Mouse (Mus musculus) CH12.LX (cell line): ENCODE data around the gene Dbndd2. TPM values are rescaled to one million over a fixed set of nuclear protein-coding genes. Genes with fewer than 3 reads are reported as not detected.

Experiments used
- DNase-seq: peaks from one replicate; pipeline ENCODE4 v3.0.0-alpha.2; 2013; ENCODE audit errors: extremely low read depth
- H3K27ac ChIP-seq: 2 replicates; pipeline ENCODE4 v1.5.1; 2012; ENCODE audit warnings: low read depth, mild to moderate bottlenecking, control low read depth, moderate library complexity; ENCODE audit not compliant: insufficient read depth
- H3K27me3 ChIP-seq: replicated peaks from 2 replicates; pipeline ENCODE3; 2012; ENCODE audit warnings: inconsistent platforms
- H3K36me3 ChIP-seq, 2 experiments: replicated peaks in 1 of 2; 2 replicates each; pipeline versions ENCODE3 to v1.6.1; 2012; ENCODE audit warnings: inconsistent platforms in 1 of 2, low read length in 1 of 2, mild to moderate bottlenecking in 1 of 2, mixed read lengths in 1 of 2, moderate library complexity in 1 of 2; ENCODE audit not compliant: control insufficient read depth in 1 of 2, insufficient read depth in 1 of 2
- H3K4me1 ChIP-seq, 2 experiments: 2 replicates each; pipeline ENCODE4 v1.6.1; 2012; ENCODE audit warnings: inconsistent platforms in 1 of 2, moderate library complexity in 1 of 2; ENCODE audit not compliant: insufficient read depth in 2 of 2, control insufficient read depth in 1 of 2
- H3K4me2 ChIP-seq: 2 replicates; pipeline ENCODE4 v1.6.1; 2012; ENCODE audit warnings: low read depth, mild to moderate bottlenecking, control low read depth; ENCODE audit not compliant: poor library complexity, insufficient read depth, severe bottlenecking
- H3K4me3 ChIP-seq, 3 experiments: fragments of 150-350 bp in 1 of 3; sonication (generic) in 1 of 3; replicated peaks in 1 of 3; 2 replicates each; pipeline versions ENCODE3 to v1.5.1; 2011 to 2012; ENCODE audit warnings: low read depth in 2 of 3, low read length in 2 of 3, mild to moderate bottlenecking in 2 of 3, moderate library complexity in 2 of 3, control low read depth in 1 of 3, improper control_type of control experiment in 1 of 3, inconsistent platforms in 1 of 3, mixed read lengths in 1 of 3; ENCODE audit not compliant: poor library complexity in 1 of 3
- H3K79me2 ChIP-seq: replicated peaks from 2 replicates; pipeline ENCODE4 v1.6.1; 2012; ENCODE audit warnings: mild to moderate bottlenecking, moderate library complexity; ENCODE audit not compliant: control insufficient read depth, poor library complexity, insufficient read depth, severe bottlenecking; ENCODE audit errors: extremely low read depth
- H3K9ac ChIP-seq: 2 replicates; pipeline ENCODE4 v1.6.1; 2012; ENCODE audit warnings: low read depth, mild to moderate bottlenecking, control low read depth, moderate library complexity; ENCODE audit not compliant: insufficient read depth
- H3K9me3 ChIP-seq: replicated peaks from 2 replicates; pipeline ENCODE3; 2012; ENCODE audit warnings: low read length, inconsistent platforms, mixed read lengths
- BHLHE40 ChIP-seq: IDR thresholded peaks from 2 replicates; pipeline ENCODE4 v1.6.1; 2011; ENCODE audit warnings: mild to moderate bottlenecking, low read depth, low read length, improper control_type of control experiment
- CHD1 ChIP-seq: IDR thresholded peaks from 2 replicates; pipeline ENCODE4 v1.6.1; 2012; ENCODE audit warnings: low read depth, low read length, improper control_type of control experiment, inconsistent platforms
- CHD2 ChIP-seq: IDR thresholded peaks from 2 replicates; pipeline ENCODE4 v1.6.1; 2011; ENCODE audit warnings: low read length, improper control_type of control experiment
- ELF1 ChIP-seq: IDR thresholded peaks from 2 replicates; pipeline ENCODE4 v1.6.1; 2014; ENCODE audit warnings: low read depth, mild to moderate bottlenecking, inconsistent platforms, low read length, improper control_type of control experiment
- KAT2A ChIP-seq: IDR thresholded peaks from 2 replicates; pipeline ENCODE4 v1.6.1; 2012; ENCODE audit warnings: low read length, improper control_type of control experiment, inconsistent platforms; ENCODE audit not compliant: insufficient replicate concordance
- MAZ ChIP-seq: IDR thresholded peaks from 2 replicates; pipeline ENCODE4 v1.6.1; 2012; ENCODE audit warnings: low read depth, mild to moderate bottlenecking, inconsistent platforms, low read length, improper control_type of control experiment, moderate library complexity
- MEF2A ChIP-seq: IDR thresholded peaks from 2 replicates; pipeline ENCODE4 v1.6.1; 2014; ENCODE audit warnings: low read depth, mild to moderate bottlenecking, inconsistent platforms, low read length, improper control_type of control experiment, borderline replicate concordance
- MYC ChIP-seq: IDR thresholded peaks from 2 replicates; pipeline ENCODE4 v1.6.1; 2011; ENCODE audit warnings: low read depth, mild to moderate bottlenecking, improper control_type of control experiment, low read length
- NRF1 ChIP-seq: IDR thresholded peaks from 2 replicates; pipeline ENCODE4 v1.6.1; 2014; ENCODE audit warnings: low read depth, mild to moderate bottlenecking, inconsistent platforms, low read length, improper control_type of control experiment, moderate library complexity
- POLR2A ChIP-seq: IDR thresholded peaks from 2 replicates; pipeline ENCODE4 v1.6.1; 2011; ENCODE audit warnings: low read depth, mild to moderate bottlenecking, improper control_type of control experiment, low read length
- RAD21 ChIP-seq: IDR thresholded peaks from 2 replicates; pipeline ENCODE4 v1.6.1; 2011; ENCODE audit warnings: low read depth, mild to moderate bottlenecking, low read length, improper control_type of control experiment, moderate library complexity
- RCOR1 ChIP-seq: conservative IDR thresholded peaks from 2 replicates; pipeline ENCODE4 v1.6.1; 2012; ENCODE audit warnings: low read depth, mild to moderate bottlenecking, inconsistent platforms, low read length, improper control_type of control experiment
- SIN3A ChIP-seq: IDR thresholded peaks from 2 replicates; pipeline ENCODE4 v1.6.1; 2012; ENCODE audit warnings: low read length, improper control_type of control experiment, inconsistent platforms
- TBP ChIP-seq: conservative IDR thresholded peaks from 2 replicates; pipeline ENCODE4 v1.6.1; 2011; ENCODE audit warnings: low read depth, low read length, improper control_type of control experiment
- TCF12 ChIP-seq: IDR thresholded peaks from 2 replicates; pipeline ENCODE4 v1.6.1; 2014; ENCODE audit warnings: low read depth, mild to moderate bottlenecking, inconsistent platforms, low read length, improper control_type of control experiment
- USF1 ChIP-seq: IDR thresholded peaks from 2 replicates; pipeline ENCODE4 v1.6.1; 2014; ENCODE audit warnings: low read depth, mild to moderate bottlenecking, inconsistent platforms, low read length, improper control_type of control experiment
- USF2 ChIP-seq: conservative IDR thresholded peaks from 2 replicates; pipeline ENCODE4 v1.6.1; 2011; ENCODE audit warnings: low read depth, low read length, improper control_type of control experiment
- ZC3H11A ChIP-seq: IDR thresholded peaks from 2 replicates; pipeline ENCODE4 v1.6.1; 2012; ENCODE audit warnings: low read depth, mild to moderate bottlenecking, inconsistent platforms, low read length, improper control_type of control experiment
- ZKSCAN1 ChIP-seq: IDR thresholded peaks from 2 replicates; pipeline ENCODE4 v1.6.1; 2012; ENCODE audit warnings: low read depth, inconsistent platforms, low read length, improper control_type of control experiment, borderline replicate concordance
- ZMIZ1 ChIP-seq: IDR thresholded peaks from 2 replicates; pipeline ENCODE4 v1.6.1; 2012; ENCODE audit warnings: low read depth, mild to moderate bottlenecking, inconsistent platforms, low read length, improper control_type of control experiment
- ZNF384 ChIP-seq: IDR thresholded peaks from 2 replicates; pipeline ENCODE4 v1.6.1; 2012; ENCODE audit warnings: low read depth, low read length, improper control_type of control experiment, inconsistent platforms
- dilution Hi-C: fragments of 300-500 bp; cut with MboI; formaldehyde crosslinking; loops from 2 replicates; pipeline ENCODE4 v1.14.3; 2020; ENCODE audit warnings: low sequenced_read_pairs; ENCODE audit not compliant: extremely low pct_unique_long_range_greater_than_20kb, extremely low pct_ligation_motif_present
- in situ Hi-C: fragments of 300-500 bp; cut with MboI; formaldehyde crosslinking; loops from 3 replicates; pipeline ENCODE4 v1.14.3; 2019; ENCODE audit warnings: low sequenced_read_pairs, low pct_ligation_motif_present, low pct_unique_long_range_greater_than_20kb, mixed read lengths
- polyA plus RNA-seq: library from polyadenylated mRNA; unstranded; fragments of >175 nt; gene quantifications from 2 replicates; pipeline ENCODE4 v1.2.1, GENCODE M21; 2012; ENCODE audit warnings: low read depth; ENCODE audit not compliant: insufficient read length
- total RNA-seq, 2 experiments: library from RNA; depleted of rRNA; stranded (reverse); fragments of 300-350 nt in 1 of 2; fragments of >200 nt in 1 of 2; gene quantifications; 2 replicates each; pipeline ENCODE4 v1.2.3; 2012 to 2014

Dbndd2 gene
- total and polyA plus RNA-seq, 3 experiments, result 0.53 to 5.7 TPM; not detected in 1

DNA sequence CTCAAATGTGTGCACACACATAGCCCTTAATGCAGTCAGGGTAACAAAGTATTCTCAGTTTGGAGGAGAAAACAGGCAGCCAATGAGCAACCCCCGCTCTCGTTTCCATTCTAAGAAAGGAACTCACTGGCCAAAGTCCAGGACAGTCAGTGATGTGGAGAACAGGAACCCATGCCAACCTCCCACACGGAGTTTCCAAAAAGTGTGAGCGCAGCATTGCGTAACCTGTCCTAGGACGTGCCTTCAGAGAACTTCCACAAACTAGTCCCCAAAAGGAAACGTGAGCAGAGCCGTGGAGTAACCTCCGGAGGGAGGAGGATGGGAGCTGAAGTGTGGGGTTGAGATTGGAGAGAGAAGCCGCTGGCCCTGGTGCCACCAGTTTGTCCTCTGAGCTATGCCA, 31.1 kb upstream of the Dbndd2 start:
- no peak overlapping the region for H3K27ac ChIP-seq
- in situ Hi-C loops, result loop anchor here (5.0 kb wide), 1 partner anchor 33 kb away; no protein-coding TSS in a partner anchor
- no peak overlapping the region for H3K4me2 ChIP-seq
- DNase-seq, result no peak
- dilution Hi-C loops, result no loop called here
- H3K4me1 ChIP-seq, result peaks cover 7 to 21% of the 10 kb centered on the region in 2 experiments
- H3K27me3 ChIP-seq, result peaks cover 28% of the 10 kb centered on the region
- peaks cover 3 to 5% of the 10 kb centered on the region in 2 experiments for H3K36me3 ChIP-seq
- peaks cover 8% of the 10 kb centered on the region for H3K9me3 ChIP-seq
- TF ChIP-seq TCF12 (no peak), NRF1 (no peak), ZKSCAN1 (no peak), ZMIZ1 (no peak), ZNF384 (no peak), RCOR1 (no peak), MAZ (no peak), TBP (no peak)
- no peaks in the 10 kb centered on the region for H3K79me2 ChIP-seq
- no peak overlapping the region for H3K4me3 ChIP-seq
- H3K9ac ChIP-seq, result no peak overlapping the region

DNA sequence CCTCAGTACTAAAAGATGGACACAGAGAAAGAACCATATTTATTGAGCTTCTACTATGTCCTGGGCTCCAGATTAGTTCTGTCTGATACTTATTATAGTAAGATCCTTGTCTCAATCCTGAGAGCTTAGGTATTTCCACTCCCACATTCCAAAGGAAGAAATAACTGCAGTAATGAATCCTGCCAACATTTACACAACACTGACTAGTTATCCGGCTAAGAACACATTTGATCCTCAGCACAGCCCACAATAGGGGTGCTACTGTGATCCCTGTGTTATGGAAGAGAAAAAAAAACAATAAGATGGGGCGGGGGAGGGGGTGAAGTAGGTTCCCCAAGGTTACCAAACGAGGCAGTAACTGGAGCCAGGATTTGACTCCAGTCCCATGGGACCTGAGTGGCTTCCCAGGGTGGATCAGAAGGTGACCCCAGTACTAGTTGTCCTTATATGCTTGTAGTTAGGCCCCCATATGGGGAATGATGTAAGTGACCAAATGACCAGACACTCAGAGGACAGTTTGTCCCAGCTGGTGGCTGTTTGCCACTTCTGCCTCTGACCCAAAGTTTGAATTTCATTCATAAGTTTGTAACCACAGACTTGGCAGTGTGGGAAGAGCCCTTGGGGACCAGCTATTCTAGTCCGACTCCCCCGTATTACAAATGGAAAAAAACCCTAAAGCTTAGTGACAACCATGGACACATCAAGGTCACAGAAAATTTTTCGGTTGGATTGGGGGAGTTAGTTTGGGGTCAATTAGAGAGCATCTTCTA, 30.3 kb upstream of the Dbndd2 start:
- Histone ChIP-seq H3K36me3 (peaks cover 3 to 5% of the 10 kb centered on the region in 2 experiments), H3K4me3 (no peak overlapping the region), H3K27me3 (peaks cover 21% of the 10 kb centered on the region), H3K4me2 (no peak overlapping the region), H3K79me2 (no peaks in the 10 kb centered on the region), H3K9ac (no peak overlapping the region), H3K4me1 (peaks cover 7 to 21% of the 10 kb centered on the region in 2 experiments), H3K9me3 (peaks cover 2% of the 10 kb centered on the region), H3K27ac (no peak overlapping the region)
- dilution Hi-C loops (no loop called here), in situ Hi-C loops (loop anchor here (5.0 kb wide), 1 partner anchor 33 kb away; no protein-coding TSS in a partner anchor)
- TF ChIP-seq MEF2A (no peak), ZNF384 (no peak), TCF12 (no peak), MYC (no peak), BHLHE40 (no peak), USF2 (no peak), ZC3H11A (no peak), ELF1 (no peak), RCOR1 (no peak), SIN3A (no peak), RAD21 (no peak), KAT2A (no peak), CHD1 (no peak), POLR2A (no peak), CHD2 (no peak), USF1 (no peak)
- no peak for DNase-seq
